Mouse (Mus musculus) cerebellum, adult 2 months (tissue): Measurements from ENCODE around the gene Pin1. TPM values are rescaled to one million over a fixed set of nuclear protein-coding genes. Genes with fewer than 3 reads are reported as not detected.
"Not testable (repeated sequence)": the region's sequence is repeated elsewhere in the genome, so short reads cannot be mapped to it uniquely, and the experiment has no call there.

Experiments used
- DNase-seq, 2 experiments: peaks; one replicate each; pipeline ENCODE4 v3.0.0; 2021
- H3K27ac ChIP-seq: fragments of 200-500 bp; 2 replicates; pipeline ENCODE4 v1.5.1; 2012; ENCODE audit warnings: low read length, control low read depth, inconsistent platforms; ENCODE audit not compliant: insufficient read depth
- H3K27me3 ChIP-seq: fragments of 200-500 bp; 2 replicates; pipeline ENCODE4 v1.6.1; 2012; ENCODE audit warnings: inconsistent platforms, mild to moderate bottlenecking, low read length, moderate library complexity; ENCODE audit not compliant: control insufficient read depth, insufficient read depth
- H3K4me1 ChIP-seq: fragments of 200-500 bp; 2 replicates; pipeline ENCODE4 v1.6.1; 2011; ENCODE audit warnings: low read length; ENCODE audit not compliant: control insufficient read depth, insufficient read depth
- H3K4me3 ChIP-seq: fragments of 200-500 bp; replicated peaks from 2 replicates; pipeline ENCODE3; 2011; ENCODE audit warnings: mild to moderate bottlenecking, low read depth, low read length, control low read depth; ENCODE audit not compliant: insufficient read depth
- CTCF ChIP-seq: fragments of 200-500 bp; IDR thresholded peaks from 2 replicates; pipeline ENCODE4 v1.5.1; 2011; ENCODE audit warnings: low read depth, mild to moderate bottlenecking, control low read depth, low read length, moderate library complexity, borderline replicate concordance; ENCODE audit not compliant: insufficient read depth
- POLR2A ChIP-seq: fragments of 200-500 bp; IDR thresholded peaks from 2 replicates; pipeline ENCODE4 v1.6.1; 2011; ENCODE audit warnings: low read length, control low read depth, borderline replicate concordance; ENCODE audit not compliant: insufficient read depth
- WGBS: fragments of 180-500 bp; shearing (Covaris S2); methylation state at CpG from one replicate; pipeline ENCODE4 v1.1.7; 2018; 5-methylcytosine and 5-hydroxymethylcytosine counted together
- polyA plus RNA-seq: library from polyadenylated mRNA; depleted of rRNA; stranded (reverse); fragments of >200 nt; gene quantifications from 2 replicates; pipeline ENCODE4 v1.2.3, GENCODE M21; 2012; rRNA removed

Gene Pin1
- polyA plus RNA-seq, result 38.8 and 39.6 TPM in 2 replicates

DNA sequence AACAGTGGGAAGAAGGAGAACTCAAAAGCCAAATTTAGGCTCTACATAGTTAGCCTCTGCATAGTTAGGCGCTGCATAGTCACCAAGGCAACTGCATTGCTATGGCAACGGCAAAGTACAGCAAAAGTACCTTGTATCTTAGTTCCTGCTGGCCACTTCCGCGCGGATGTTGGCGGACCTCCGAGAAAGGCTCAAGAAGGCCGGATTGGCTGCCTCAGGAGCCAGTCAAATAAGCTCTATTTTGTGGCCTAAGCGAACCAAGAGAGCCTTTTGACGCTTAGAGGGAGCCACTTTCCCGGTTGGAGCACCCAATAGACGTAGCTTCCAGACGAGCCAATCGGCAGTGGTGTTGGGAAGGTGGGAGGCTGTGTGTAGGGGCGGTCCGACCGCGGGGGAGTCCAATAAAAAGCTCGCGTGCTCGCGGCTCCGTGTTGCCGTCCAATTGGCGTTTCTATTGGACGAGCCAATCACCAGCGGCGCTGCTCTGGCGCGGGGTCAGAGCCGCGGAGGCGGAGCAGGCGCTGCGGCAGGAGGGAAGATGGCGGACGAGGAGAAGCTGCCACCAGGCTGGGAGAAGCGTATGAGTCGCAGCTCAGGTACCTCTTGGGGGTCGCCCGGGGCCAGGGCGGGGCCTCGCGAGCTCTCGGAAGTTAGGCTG, at the start of gene Pin1:
Pin1 (plus strand) TSS at position 494 of the 658 bp plus-strand sequence.
- Histone ChIP-seq H3K27me3 (no peaks in the 10 kb centered on the region), H3K4me1 (peaks cover under 1% of the 10 kb centered on the region), H3K27ac (no peak within 1 kb of the TSS), H3K4me3 (peak within 1 kb of the TSS; percentile 83)
- no peak for TF ChIP-seq CTCF
- TF ChIP-seq POLR2A, result peak; percentile 75
- WGBS, result under 1% methylated on average over 45 of the region's 45 CpGs
- peak; percentile 97 to 100 for DNase-seq

DNA sequence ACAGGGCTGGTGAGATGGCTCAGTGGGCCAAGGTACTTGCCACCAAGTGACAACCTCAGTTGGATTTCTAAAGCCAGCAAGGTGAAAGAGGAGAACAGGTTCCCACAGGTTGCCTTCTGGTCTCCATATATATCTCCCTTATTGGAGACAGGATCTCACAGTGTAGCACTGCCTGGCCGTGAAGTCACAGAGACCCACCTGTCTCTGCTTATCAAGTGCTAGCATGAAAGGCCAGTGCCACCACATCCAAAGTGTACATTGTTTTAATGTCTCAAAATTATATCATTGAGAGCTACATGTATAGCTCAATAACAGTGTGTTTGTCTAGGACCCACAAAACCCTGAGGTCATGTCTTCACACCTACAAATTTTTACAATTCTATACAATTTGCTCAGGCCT, 45.6 kb upstream of the Pin1 start:
- WGBS, result 96% methylated on average over 1 of the region's 1 CpGs
- no peak for TF ChIP-seq CTCF
- no peak for TF ChIP-seq POLR2A

DNA sequence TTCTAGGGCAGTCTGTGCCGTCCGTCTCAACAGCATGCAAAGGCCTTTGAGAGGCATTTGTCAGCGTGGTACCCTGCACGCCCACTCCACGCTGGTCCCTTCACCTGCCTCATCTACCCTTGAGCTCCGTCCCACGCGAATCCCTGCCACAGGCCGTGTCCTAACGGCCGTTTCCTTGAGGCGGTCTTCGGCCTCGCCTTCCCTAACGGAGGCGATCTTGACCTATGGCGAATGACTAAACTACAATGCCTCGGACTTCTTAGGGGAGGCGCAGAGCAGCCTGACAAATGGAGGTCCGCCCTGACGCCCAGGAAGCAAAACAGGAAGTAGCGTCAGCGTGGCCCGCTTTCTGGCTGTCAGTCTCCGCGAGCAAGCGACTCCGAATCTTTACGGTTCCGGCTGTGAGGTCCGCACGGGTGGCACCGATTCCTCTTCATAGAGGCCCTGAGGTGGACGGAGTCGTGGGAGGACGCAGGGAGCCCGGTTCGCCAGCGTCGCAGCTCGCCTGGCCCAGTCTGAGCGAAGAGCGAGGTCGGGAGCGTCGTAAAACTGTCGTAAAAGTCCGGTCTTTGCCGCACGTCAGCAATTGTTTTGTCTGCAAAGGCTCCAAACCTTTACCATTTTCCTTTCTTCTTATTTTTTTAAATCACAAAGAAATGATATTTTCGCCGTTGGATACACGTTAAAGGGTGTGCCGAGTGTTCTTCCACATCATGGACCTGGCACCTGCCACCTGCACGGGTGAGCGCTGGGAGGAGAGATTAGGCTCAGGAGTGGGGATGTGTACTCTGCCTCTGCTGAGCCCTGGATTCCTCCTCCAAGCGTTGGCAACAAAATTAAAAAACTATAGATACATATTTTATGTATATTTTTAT, 44.6 kb upstream of the Pin1 start:
- no peak for TF ChIP-seq CTCF
- peak; percentile 78; the same call in 1 of the 2 replicates for TF ChIP-seq POLR2A
- H3K4me1 ChIP-seq, result no peaks in the 10 kb centered on the region
- peak overlapping the region; percentile 98 for H3K27ac ChIP-seq
- peak; percentile 90 to 95 for DNase-seq
- under 1% methylated on average over 57 of the region's 57 CpGs for WGBS
- H3K4me3 ChIP-seq, result peak overlapping the region; percentile 75
- H3K27me3 ChIP-seq, result no peaks in the 10 kb centered on the region

More for the DNA sequence above, 45.6 kb upstream of the Pin1 start:
- Histone ChIP-seq H3K27me3 (no peaks in the 10 kb centered on the region), H3K4me1 (no peaks in the 10 kb centered on the region), H3K4me3 (no peak overlapping the region), H3K27ac (no peak overlapping the region)
- no peak for DNase-seq

DNA sequence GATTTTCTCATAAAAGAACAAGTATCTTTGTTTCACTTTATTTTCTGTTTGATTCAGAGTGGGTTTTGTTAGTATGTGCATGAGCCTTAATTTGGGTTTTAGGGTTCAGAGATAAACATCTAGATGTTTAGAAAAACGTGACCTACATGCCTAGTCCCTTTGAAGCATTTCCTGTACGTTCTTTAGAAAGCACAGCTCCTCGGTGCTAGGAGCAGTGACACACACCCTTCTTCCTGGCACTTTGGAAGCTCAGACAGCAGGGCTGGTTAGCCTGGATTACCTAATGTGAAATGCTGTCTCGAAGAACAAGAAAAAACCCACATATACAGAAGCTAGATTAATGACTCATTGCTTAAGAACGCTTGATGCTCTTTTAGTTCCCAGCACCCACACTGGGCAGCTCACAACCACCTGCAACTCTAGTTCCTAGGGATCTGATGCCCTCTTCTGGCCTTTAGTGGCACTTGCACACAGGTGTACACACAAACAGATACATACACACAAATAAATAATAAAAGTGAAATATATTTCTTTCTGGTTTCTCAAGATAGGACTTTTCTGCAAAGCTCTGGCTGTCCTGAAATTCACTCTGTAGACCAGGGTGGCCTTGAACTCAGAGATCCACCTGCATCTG, 41.9 kb upstream of the Pin1 start:
- no peaks in the 10 kb centered on the region for H3K27me3 ChIP-seq
- no peak overlapping the region for H3K27ac ChIP-seq
- TF ChIP-seq CTCF (no peak), POLR2A (no peak)
- DNase-seq, result no peak
- 86% methylated on average over 5 of the region's 5 CpGs for WGBS
- H3K4me3 ChIP-seq, result no peak overlapping the region
- no peaks in the 10 kb centered on the region for H3K4me1 ChIP-seq

DNA sequence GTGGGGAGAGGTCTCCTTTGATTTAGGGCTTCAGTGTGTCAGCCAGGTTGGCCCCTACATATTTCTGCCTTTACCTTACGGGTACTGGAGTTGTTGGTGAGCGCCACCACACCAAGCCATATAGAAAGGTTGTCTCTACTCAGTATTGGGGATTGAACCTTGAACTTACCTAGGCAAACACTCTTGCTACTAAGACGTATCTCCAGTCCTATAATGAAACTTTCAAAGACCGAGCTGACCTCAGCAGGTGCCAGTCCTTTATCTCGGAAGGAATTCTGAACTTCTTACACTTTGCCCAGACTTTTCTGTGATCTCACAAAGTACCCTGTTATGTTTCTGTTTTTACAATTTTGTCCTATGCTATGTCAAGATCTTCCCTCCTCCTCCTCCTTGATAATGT, 39.9 kb upstream of the Pin1 start:
- no peak for TF ChIP-seq POLR2A
- no peak for TF ChIP-seq CTCF
- no peak for DNase-seq
- no peak overlapping the region for H3K4me3 ChIP-seq
- no peaks in the 10 kb centered on the region for H3K27me3 ChIP-seq
- no peak overlapping the region for H3K27ac ChIP-seq
- no peaks in the 10 kb centered on the region for H3K4me1 ChIP-seq
- 85% methylated on average over 5 of the region's 5 CpGs for WGBS

DNA sequence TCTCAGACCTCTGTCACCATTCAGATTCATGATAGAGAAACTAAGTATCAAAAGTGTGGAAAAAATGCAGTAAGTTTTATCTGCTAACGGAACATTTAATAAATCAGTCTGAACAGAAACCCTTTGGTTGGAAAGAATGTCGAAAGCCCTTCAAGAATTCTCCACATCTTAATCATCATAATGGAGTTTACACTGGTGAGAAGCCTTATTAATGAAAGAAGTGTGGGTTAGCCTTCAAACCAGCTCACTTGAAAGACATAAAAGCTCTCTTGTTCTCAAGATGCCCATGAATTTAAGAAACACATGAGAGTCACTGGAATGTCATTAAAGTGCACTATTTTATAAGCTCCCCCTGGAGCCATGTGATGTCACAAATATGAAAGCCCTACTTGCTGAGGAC, 35.2 kb upstream of the Pin1 start:
- 85% methylated on average over 2 of the region's 2 CpGs for WGBS
- no peak overlapping the region for H3K27ac ChIP-seq
- no peak for TF ChIP-seq CTCF
- no peak for TF ChIP-seq POLR2A
- no peak for DNase-seq
- H3K27me3 ChIP-seq, result no peaks in the 10 kb centered on the region
- H3K4me1 ChIP-seq, result no peaks in the 10 kb centered on the region
- no peak overlapping the region for H3K4me3 ChIP-seq

DNA sequence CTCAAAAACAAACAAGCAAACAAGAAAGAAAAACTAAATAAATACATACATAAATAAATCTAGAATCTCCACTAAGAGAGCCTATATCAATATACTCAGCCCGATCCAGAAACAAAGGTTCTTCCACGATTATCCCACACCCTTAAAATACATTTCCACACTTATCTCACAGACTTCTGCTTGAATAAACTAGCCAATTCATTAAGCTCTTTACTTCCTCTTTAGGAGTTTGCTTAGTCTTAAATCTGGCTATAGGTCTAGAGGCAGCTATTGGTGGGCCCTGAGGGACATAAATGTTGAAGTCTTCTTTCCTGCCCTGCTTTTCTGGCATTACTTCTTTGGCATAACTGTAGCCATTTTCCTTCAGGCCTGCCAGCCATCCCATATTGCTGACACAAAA, 20.6 kb upstream of the Pin1 start:
- no peaks in the 10 kb centered on the region for H3K4me1 ChIP-seq
- TF ChIP-seq CTCF (no peak), POLR2A (no peak)
- H3K27me3 ChIP-seq, result no peaks in the 10 kb centered on the region
- H3K4me3 ChIP-seq, result no peak overlapping the region
- no peak overlapping the region for H3K27ac ChIP-seq
- 95% methylated on average over 2 of the region's 2 CpGs for WGBS
- DNase-seq, result no peak

DNA sequence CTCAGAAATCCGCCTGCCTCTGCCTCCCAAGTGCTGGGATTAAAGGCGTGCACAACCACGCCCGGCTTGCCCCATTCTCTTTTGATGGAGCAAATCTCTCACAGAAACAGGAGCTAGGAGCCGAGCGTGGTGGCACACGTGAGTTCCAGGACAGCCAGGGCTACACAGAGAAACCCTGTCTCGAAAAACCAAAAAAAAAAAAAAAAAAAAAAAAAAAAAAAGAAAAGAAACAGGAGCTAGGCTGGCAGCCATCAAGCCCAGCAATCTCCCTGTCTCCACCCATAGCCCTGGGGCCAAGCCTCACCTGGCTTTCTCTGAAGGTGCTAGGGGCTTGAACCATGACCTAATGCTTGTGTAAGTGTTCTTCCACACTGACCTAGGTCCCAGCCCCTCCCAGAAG, 16.2 kb upstream of the Pin1 start:
- WGBS, result 98% methylated on average over 8 of the region's 8 CpGs
- not testable (repeated sequence) for H3K4me1 ChIP-seq, H3K27ac ChIP-seq, DNase-seq, H3K4me3 ChIP-seq, H3K27me3 ChIP-seq
